Mouse (Mus musculus) embryonic facial prominence, embryonic 12.5 days (tissue): ENCODE data around the gene Gsk3b. TPM values are rescaled to one million over a fixed set of nuclear protein-coding genes. Genes with fewer than 3 reads are reported as not detected.

Source experiments
- ATAC-seq: fragments of 200-750 bp; cut with Nextera tagmentation; 2 replicates; pipeline ENCODE4 v1.8.0; 2017; ENCODE audit not compliant: insufficient number of reproducible peaks, insufficient read depth, low FRiP score, low TSS enrichment
- H3K27ac ChIP-seq: fragments of 300-500 bp; sonication (generic); 2 replicates; pipeline ENCODE4 v1.5.1; 2016; ENCODE audit warnings: mild to moderate bottlenecking
- H3K27me3 ChIP-seq: fragments of 300-500 bp; sonication (generic); 2 replicates; pipeline ENCODE4 v1.6.1; 2016; ENCODE audit warnings: mild to moderate bottlenecking, moderate library complexity
- H3K36me3 ChIP-seq: fragments of 300-500 bp; sonication (generic); 2 replicates; pipeline ENCODE4 v1.6.1; 2016; ENCODE audit warnings: mild to moderate bottlenecking
- H3K4me1 ChIP-seq: fragments of 300-500 bp; sonication (generic); 2 replicates; pipeline ENCODE4 v1.6.1; 2016
- H3K4me2 ChIP-seq: fragments of 300-500 bp; sonication (generic); replicated peaks from 2 replicates; pipeline ENCODE4 v1.6.1; 2016; ENCODE audit warnings: mild to moderate bottlenecking, moderate library complexity
- H3K4me3 ChIP-seq: fragments of 300-500 bp; sonication (generic); 2 replicates; pipeline ENCODE4 v1.5.1; 2016; ENCODE audit warnings: mild to moderate bottlenecking
- H3K9ac ChIP-seq: fragments of 300-500 bp; sonication (generic); 2 replicates; pipeline ENCODE4 v1.6.1; 2016; ENCODE audit warnings: mild to moderate bottlenecking, moderate library complexity
- H3K9me3 ChIP-seq: fragments of 300-500 bp; sonication (generic); 2 replicates; pipeline ENCODE4 v1.6.1; 2016; ENCODE audit warnings: mild to moderate bottlenecking, moderate library complexity
- WGBS: fragments of 180-500 bp; shearing (Covaris S2); methylation state at CpG from one replicate; pipeline ENCODE4 v1.1.7; 2016; 5-methylcytosine and 5-hydroxymethylcytosine counted together
- polyA plus RNA-seq: library from polyadenylated mRNA; unstranded; fragments of >200 nt; fragmentation: Nextera tagmentation; extraction: Ambion mirVana; gene quantifications from 2 replicates; pipeline ENCODE4 v1.2.1, GENCODE M21; 2016

Gsk3b gene
- polyA plus RNA-seq, 1 experiment from 2014 or later = 81.9 TPM

GRCm38 (mm10) chr16:38255107-38255506 is 166.3 kb downstream of the Gsk3b start:
- no peak overlapping the region for H3K27ac ChIP-seq
- WGBS = 74% methylated on average over 4 of the region's 4 CpGs
- no peaks in the 10 kb centered on the region for H3K9me3 ChIP-seq
- no peak overlapping the region for H3K4me3 ChIP-seq
- no peak overlapping the region for H3K4me2 ChIP-seq
- H3K27me3 ChIP-seq = no peaks in the 10 kb centered on the region
- H3K36me3 ChIP-seq = no peaks in the 10 kb centered on the region
- ATAC-seq = no peak
- no peak overlapping the region for H3K9ac ChIP-seq
- no peaks in the 10 kb centered on the region for H3K4me1 ChIP-seq

GRCm38 (mm10) chr16:38255927-38256326 is 167.1 kb downstream of the Gsk3b start:
- Histone ChIP-seq H3K27me3 (no peaks in the 10 kb centered on the region), H3K36me3 (no peaks in the 10 kb centered on the region), H3K9me3 (no peaks in the 10 kb centered on the region), H3K27ac (no peak overlapping the region), H3K4me3 (no peak overlapping the region), H3K9ac (no peak overlapping the region), H3K4me2 (no peak overlapping the region), H3K4me1 (no peaks in the 10 kb centered on the region)
- no peak for ATAC-seq
- 91% methylated on average over 9 of the region's 9 CpGs for WGBS

- H3K4me3 ChIP-seq = no peak overlapping the region
- H3K9ac ChIP-seq = no peak overlapping the region
- H3K4me2 ChIP-seq = no peak overlapping the region
- H3K4me1 ChIP-seq = no peaks in the 10 kb centered on the region
- WGBS = 49% methylated on average over 3 of the region's 3 CpGs
- no peaks in the 10 kb centered on the region for H3K9me3 ChIP-seq
- no peak for ATAC-seq
- no peak overlapping the region for H3K27ac ChIP-seq
- H3K36me3 ChIP-seq = no peaks in the 10 kb centered on the region
- H3K27me3 ChIP-seq = no peaks in the 10 kb centered on the region
These were observed 182.8 kb downstream of the Gsk3b start for GRCm38 (mm10) chr16:38271601-38272000.

- no peak overlapping the region for H3K4me2 ChIP-seq
- H3K4me1 ChIP-seq = no peaks in the 10 kb centered on the region
- no peaks in the 10 kb centered on the region for H3K27me3 ChIP-seq
- H3K9ac ChIP-seq = no peak overlapping the region
- no peak overlapping the region for H3K27ac ChIP-seq
- H3K4me3 ChIP-seq = no peak overlapping the region
- no peaks in the 10 kb centered on the region for H3K9me3 ChIP-seq
- no peaks in the 10 kb centered on the region for H3K36me3 ChIP-seq
- 77% methylated on average over 5 of the region's 5 CpGs for WGBS
- no peak for ATAC-seq
These were observed 183.7 kb downstream of the Gsk3b start for GRCm38 (mm10) chr16:38272483-38272882.

- Histone ChIP-seq H3K36me3 (no peaks in the 10 kb centered on the region), H3K9me3 (no peaks in the 10 kb centered on the region), H3K4me3 (no peak overlapping the region), H3K4me1 (no peaks in the 10 kb centered on the region), H3K27ac (no peak overlapping the region), H3K9ac (no peak overlapping the region), H3K4me2 (no peak overlapping the region), H3K27me3 (no peaks in the 10 kb centered on the region)
- 77% methylated on average over 2 of the region's 2 CpGs for WGBS
- no peak for ATAC-seq
These were observed 185.9 kb downstream of the Gsk3b start for GRCm38 (mm10) chr16:38274737-38275136.

- Histone ChIP-seq H3K4me2 (no peak overlapping the region), H3K4me3 (no peak overlapping the region), H3K27ac (no peak overlapping the region), H3K9ac (no peak overlapping the region), H3K9me3 (no peaks in the 10 kb centered on the region), H3K36me3 (no peaks in the 10 kb centered on the region), H3K27me3 (no peaks in the 10 kb centered on the region), H3K4me1 (no peaks in the 10 kb centered on the region)
- 87% methylated on average over 5 of the region's 5 CpGs for WGBS
- ATAC-seq = no peak
These were observed 191.0 kb downstream of the Gsk3b start for GRCm38 (mm10) chr16:38279794-38280193.

- Histone ChIP-seq H3K4me1 (no peaks in the 10 kb centered on the region), H3K4me3 (no peak overlapping the region), H3K9me3 (no peaks in the 10 kb centered on the region), H3K27me3 (no peaks in the 10 kb centered on the region), H3K4me2 (no peak overlapping the region), H3K27ac (no peak overlapping the region), H3K36me3 (no peaks in the 10 kb centered on the region), H3K9ac (no peak overlapping the region)
- no peak for ATAC-seq
- WGBS = 78% methylated on average over 7 of the region's 7 CpGs
These were observed 192.2 kb downstream of the Gsk3b start for GRCm38 (mm10) chr16:38280951-38281350.

GRCm38 (mm10) chr16:38282559-38283160 is 193.9 kb downstream of the Gsk3b start:
- ATAC-seq = no peak
- H3K4me2 ChIP-seq = no peak overlapping the region
- no peak overlapping the region for H3K4me3 ChIP-seq
- no peaks in the 10 kb centered on the region for H3K27me3 ChIP-seq
- 82% methylated on average over 7 of the region's 7 CpGs for WGBS
- H3K9me3 ChIP-seq = no peaks in the 10 kb centered on the region
- no peak overlapping the region for H3K27ac ChIP-seq
- H3K9ac ChIP-seq = no peak overlapping the region
- H3K36me3 ChIP-seq = no peaks in the 10 kb centered on the region
- no peaks in the 10 kb centered on the region for H3K4me1 ChIP-seq

- no peak overlapping the region for H3K4me3 ChIP-seq
- H3K9me3 ChIP-seq = no peaks in the 10 kb centered on the region
- peaks cover 4% of the 10 kb centered on the region; the same call in 1 of the 2 replicates for H3K4me1 ChIP-seq
- H3K27me3 ChIP-seq = no peaks in the 10 kb centered on the region
- H3K27ac ChIP-seq = no peak overlapping the region
- H3K9ac ChIP-seq = no peak overlapping the region
- no peak for ATAC-seq
- H3K36me3 ChIP-seq = no peaks in the 10 kb centered on the region
- H3K4me2 ChIP-seq = no peak overlapping the region
- 49% methylated on average over 3 of the region's 3 CpGs for WGBS
These were observed 194.5 kb downstream of the Gsk3b start for GRCm38 (mm10) chr16:38283300-38283699.

- Histone ChIP-seq H3K27ac (no peak overlapping the region), H3K4me3 (no peak overlapping the region), H3K9me3 (no peaks in the 10 kb centered on the region), H3K36me3 (no peaks in the 10 kb centered on the region), H3K4me1 (peaks cover 12% of the 10 kb centered on the region; the same call in 1 of the 2 replicates), H3K4me2 (no peak overlapping the region), H3K27me3 (no peaks in the 10 kb centered on the region), H3K9ac (no peak overlapping the region)
- WGBS = 75% methylated on average over 7 of the region's 7 CpGs
- no peak for ATAC-seq
These were observed 197.0 kb downstream of the Gsk3b start for GRCm38 (mm10) chr16:38285801-38286200.

GRCm38 (mm10) chr16:38286541-38286940 is 197.7 kb downstream of the Gsk3b start:
- Histone ChIP-seq H3K4me1 (peaks cover 12% of the 10 kb centered on the region; the same call in 1 of the 2 replicates), H3K9ac (no peak overlapping the region), H3K36me3 (no peaks in the 10 kb centered on the region), H3K27ac (no peak overlapping the region), H3K27me3 (no peaks in the 10 kb centered on the region), H3K4me2 (no peak overlapping the region), H3K9me3 (no peaks in the 10 kb centered on the region), H3K4me3 (no peak overlapping the region)
- no peak for ATAC-seq
- WGBS = 73% methylated on average over 4 of the region's 4 CpGs

GRCm38 (mm10) chr16:38287357-38287756 is 198.6 kb downstream of the Gsk3b start:
- H3K27ac ChIP-seq = no peak overlapping the region

More at GRCm38 (mm10) chr16:38287357-38287756, 198.6 kb downstream of the Gsk3b start:
- peaks cover 12% of the 10 kb centered on the region; the same call in 1 of the 2 replicates for H3K4me1 ChIP-seq
- H3K9me3 ChIP-seq = no peaks in the 10 kb centered on the region
- no peak overlapping the region for H3K9ac ChIP-seq
- no peak overlapping the region for H3K4me2 ChIP-seq
- no peak for ATAC-seq
- H3K36me3 ChIP-seq = no peaks in the 10 kb centered on the region
- WGBS = 56% methylated on average over 6 of the region's 6 CpGs
- H3K27me3 ChIP-seq = no peaks in the 10 kb centered on the region
- H3K4me3 ChIP-seq = no peak overlapping the region
